Mouse (Mus musculus): Measurements from ENCODE around the gene Sash1. TPM values are rescaled to one million over a fixed set of nuclear protein-coding genes. Genes with fewer than 3 reads are reported as not detected.

Gene Sash1
- polyA plus RNA-seq, 1 experiment from 2014 or later: 2.8 TPM

DNA sequence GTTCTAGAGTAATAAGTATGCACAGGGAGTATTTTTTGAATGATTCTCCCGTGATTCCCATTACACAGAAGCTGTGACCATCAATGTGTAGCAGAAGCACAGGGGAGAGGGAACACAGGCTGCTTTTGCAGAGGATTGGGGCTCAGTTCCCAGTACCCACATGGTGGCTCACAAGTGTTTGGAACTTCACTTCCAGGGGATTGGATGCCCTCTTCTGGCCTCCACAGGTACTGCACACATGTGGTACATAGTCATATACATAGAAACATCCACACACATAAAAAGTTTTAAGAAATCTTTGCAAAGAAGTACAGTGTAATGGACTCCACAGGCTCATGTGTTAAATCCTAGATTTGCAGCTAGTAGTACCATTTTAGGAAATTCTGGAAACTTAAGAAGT lies 199.7 kb downstream of the Sash1 start:
- no peak for ATAC-seq
- WGBS: 98% methylated on average over 1 of the region's 1 CpGs

DNA sequence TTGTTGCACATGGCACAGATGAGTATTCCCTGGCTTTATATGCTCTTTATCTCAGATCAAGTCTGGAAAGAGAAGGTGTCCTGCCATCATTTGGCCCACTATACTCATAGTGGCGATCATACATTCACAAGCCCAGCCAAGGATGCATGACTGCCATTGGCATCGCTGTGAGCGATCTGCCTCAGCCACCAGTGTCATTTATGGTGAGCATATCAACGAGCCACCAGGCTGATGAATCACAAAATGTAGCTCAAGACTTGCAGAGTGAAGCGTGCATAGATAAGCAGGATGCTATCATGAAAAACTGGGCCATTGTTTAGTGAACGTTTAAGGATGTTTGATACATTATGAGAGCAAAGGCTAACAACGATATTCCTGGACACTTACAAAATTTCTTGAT lies 200.6 kb downstream of the Sash1 start:
- H3K4me2 ChIP-seq (replicated peaks; ENCODE audit: low read depth): no peak overlapping the region
- H3K9me3 ChIP-seq (ENCODE audit: control insufficient read depth): no peaks in the 10 kb centered on the region
- ATAC-seq: no peak
- 87% methylated on average over 7 of the region's 7 CpGs for WGBS
- H3K4me3 ChIP-seq (ENCODE audit: low read depth, low read length): no peak overlapping the region
- no peaks in the 10 kb centered on the region for H3K4me1 ChIP-seq (replicated peaks; ENCODE audit: control insufficient read depth, insufficient read depth, low read length)
- TF ChIP-seq CTCF (IDR thresholded peaks at IDR 0.05; ENCODE audit: low read depth): no peak
- H3K27me3 ChIP-seq (replicated peaks; ENCODE audit: control insufficient read depth, insufficient read depth, low read length): no peaks in the 10 kb centered on the region
- H3K9ac ChIP-seq (ENCODE audit: low read depth, low read length): no peak overlapping the region
- no peak overlapping the region for H3K27ac ChIP-seq (ENCODE audit: low read depth, low read length)
- no peaks in the 10 kb centered on the region for H3K36me3 ChIP-seq (ENCODE audit: control insufficient read depth, insufficient read depth)

More for the DNA sequence above, 199.7 kb downstream of the Sash1 start:
- Histone ChIP-seq H3K9me3 (ENCODE audit: control insufficient read depth) (no peaks in the 10 kb centered on the region), H3K4me2 (replicated peaks; ENCODE audit: low read depth) (no peak overlapping the region), H3K9ac (ENCODE audit: low read depth, low read length) (no peak overlapping the region), H3K27ac (ENCODE audit: low read depth, low read length) (no peak overlapping the region), H3K4me1 (replicated peaks; ENCODE audit: control insufficient read depth, insufficient read depth, low read length) (no peaks in the 10 kb centered on the region), H3K36me3 (ENCODE audit: control insufficient read depth, insufficient read depth) (no peaks in the 10 kb centered on the region), H3K4me3 (ENCODE audit: low read depth, low read length) (no peak overlapping the region), H3K27me3 (replicated peaks; ENCODE audit: control insufficient read depth, insufficient read depth, low read length) (no peaks in the 10 kb centered on the region)
- 0 out of 2 replicates have a peak, but pooled peaks have one; percentile 24 for TF ChIP-seq CTCF (IDR thresholded peaks at IDR 0.05; ENCODE audit: low read depth)

DNA sequence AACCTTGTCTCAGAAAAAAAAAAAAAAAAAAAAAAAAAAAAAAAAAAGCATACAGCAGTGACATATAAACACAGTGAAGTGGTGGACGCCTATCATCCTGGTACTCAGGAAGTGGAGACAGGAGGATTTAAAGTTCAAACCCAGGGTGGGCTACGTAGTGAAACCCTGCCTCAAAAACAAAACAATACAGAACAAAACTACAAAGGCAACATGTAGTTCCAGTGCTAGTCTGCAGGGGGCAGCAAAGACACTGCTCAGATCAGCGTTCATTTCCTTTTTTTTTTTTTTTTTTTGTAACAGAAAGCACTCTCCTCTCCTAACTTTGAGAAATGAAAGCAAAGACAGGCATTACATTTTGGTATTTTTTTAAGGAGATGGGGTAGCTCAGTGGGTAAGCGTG lies 203.0 kb downstream of the Sash1 start:
- H3K4me1 ChIP-seq (replicated peaks; ENCODE audit: control insufficient read depth, insufficient read depth, low read length): no peaks in the 10 kb centered on the region
- no peaks in the 10 kb centered on the region for H3K9me3 ChIP-seq (ENCODE audit: control insufficient read depth)
- no peak overlapping the region for H3K27ac ChIP-seq (ENCODE audit: low read depth, low read length)
- H3K27me3 ChIP-seq (replicated peaks; ENCODE audit: control insufficient read depth, insufficient read depth, low read length): no peaks in the 10 kb centered on the region
- no peak overlapping the region for H3K9ac ChIP-seq (ENCODE audit: low read depth, low read length)
- no peak overlapping the region for H3K4me2 ChIP-seq (replicated peaks; ENCODE audit: low read depth)
- no peak for ATAC-seq
- peak; percentile 86 for TF ChIP-seq CTCF (IDR thresholded peaks at IDR 0.05; ENCODE audit: low read depth)
- H3K36me3 ChIP-seq (ENCODE audit: control insufficient read depth, insufficient read depth): no peaks in the 10 kb centered on the region
- no peak overlapping the region for H3K4me3 ChIP-seq (ENCODE audit: low read depth, low read length)
- 14% methylated on average over 4 of the region's 4 CpGs for WGBS

DNA sequence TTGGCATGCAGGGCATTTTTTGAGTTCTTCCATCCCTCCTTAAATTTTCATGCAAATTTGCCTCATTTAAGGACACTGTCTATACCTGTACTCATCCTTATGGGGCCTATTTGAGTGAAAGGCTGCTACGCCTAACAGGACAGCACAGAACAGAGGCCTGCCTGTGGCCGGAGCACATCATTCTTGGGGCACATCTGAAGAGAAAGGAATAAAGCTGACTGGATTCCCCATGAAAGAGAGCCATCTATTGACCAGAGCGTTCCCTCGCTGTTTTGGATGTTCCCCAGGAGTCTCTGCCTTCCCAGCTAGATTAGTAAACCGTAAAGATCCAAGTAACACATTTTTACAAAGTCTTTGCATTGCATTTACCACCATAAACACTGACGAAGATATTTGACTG lies 203.5 kb downstream of the Sash1 start:
- Histone ChIP-seq H3K4me1 (replicated peaks; ENCODE audit: control insufficient read depth, insufficient read depth, low read length) (no peaks in the 10 kb centered on the region), H3K9me3 (ENCODE audit: control insufficient read depth) (no peaks in the 10 kb centered on the region), H3K27me3 (replicated peaks; ENCODE audit: control insufficient read depth, insufficient read depth, low read length) (no peaks in the 10 kb centered on the region), H3K9ac (ENCODE audit: low read depth, low read length) (no peak overlapping the region), H3K4me3 (ENCODE audit: low read depth, low read length) (no peak overlapping the region), H3K27ac (ENCODE audit: low read depth, low read length) (no peak overlapping the region), H3K4me2 (replicated peaks; ENCODE audit: low read depth) (no peak overlapping the region), H3K36me3 (ENCODE audit: control insufficient read depth, insufficient read depth) (no peaks in the 10 kb centered on the region)
- TF ChIP-seq CTCF (IDR thresholded peaks at IDR 0.05; ENCODE audit: low read depth): peak; percentile 19
- 68% methylated on average over 6 of the region's 6 CpGs for WGBS
- no peak for ATAC-seq

DNA sequence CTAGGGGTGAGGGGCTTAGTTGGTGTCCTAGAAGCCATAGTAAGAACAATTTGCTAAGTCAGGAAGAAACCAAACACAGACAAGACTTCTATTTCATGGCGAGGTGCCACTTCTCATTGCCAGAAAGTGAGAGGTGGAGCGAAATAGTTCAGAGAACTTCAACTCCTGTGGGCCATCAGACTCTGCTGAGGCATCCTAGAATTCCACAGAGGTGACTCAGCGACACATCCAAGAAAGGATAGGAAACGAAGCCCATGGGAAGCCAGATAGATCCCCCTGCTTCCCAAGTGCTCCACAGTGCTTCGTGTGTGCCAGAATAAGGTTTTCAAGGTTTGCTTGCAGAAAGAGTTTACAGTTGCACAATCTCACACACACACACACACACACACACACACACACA lies 209.1 kb downstream of the Sash1 start:
- Histone ChIP-seq H3K4me3 (ENCODE audit: low read depth, low read length) (no peak overlapping the region), H3K27me3 (replicated peaks; ENCODE audit: control insufficient read depth, insufficient read depth, low read length) (no peaks in the 10 kb centered on the region), H3K4me1 (replicated peaks; ENCODE audit: control insufficient read depth, insufficient read depth, low read length) (0 out of 2 replicates have a peak, but pooled peaks cover 2% of the 10 kb centered on the region), H3K9me3 (ENCODE audit: control insufficient read depth) (no peaks in the 10 kb centered on the region), H3K9ac (ENCODE audit: low read depth, low read length) (no peak overlapping the region), H3K36me3 (ENCODE audit: control insufficient read depth, insufficient read depth) (no peaks in the 10 kb centered on the region), H3K4me2 (replicated peaks; ENCODE audit: low read depth) (no peak overlapping the region), H3K27ac (ENCODE audit: low read depth, low read length) (no peak overlapping the region)
- no peak for TF ChIP-seq CTCF (IDR thresholded peaks at IDR 0.05; ENCODE audit: low read depth)
- ATAC-seq: no peak
- WGBS: 58% methylated on average over 5 of the region's 5 CpGs

Data from intestine, postnatal 0 days (tissue).